Mouse (Mus musculus) heart, adult 11 months (tissue): ENCODE measurements around the gene Nxph3.
A peak's percentile ranks its signal among the peaks of the same experiment; 100 is the strongest.

Source experiments
- DNase-seq: peaks from one replicate; pipeline ENCODE4 v3.0.0; 2022

The Nxph3 gene

GRCm38 (mm10) chr11:95490104-95490503, 24.3 kb downstream of the Nxph3 start:
- DNase-seq: peak; percentile 87

GRCm38 (mm10) chr11:95487237-95487636, 27.1 kb downstream of the Nxph3 start:
- DNase-seq: peak; percentile 53

GRCm38 (mm10) chr11:95485634-95486033, 28.7 kb downstream of the Nxph3 start:
- peak; percentile 84 for DNase-seq

GRCm38 (mm10) chr11:95480662-95481061, 33.7 kb downstream of the Nxph3 start:
- DNase-seq: peak; percentile 59

- DNase-seq: peak; percentile 52
Measured at GRCm38 (mm10) chr11:95479458-95479857, 34.9 kb downstream of the Nxph3 start.

- peak; percentile 81 for DNase-seq
Measured at GRCm38 (mm10) chr11:95476323-95476722, 38.0 kb downstream of the Nxph3 start.

GRCm38 (mm10) chr11:95473456-95473855, 40.9 kb downstream of the Nxph3 start:
- DNase-seq: peak; percentile 66

GRCm38 (mm10) chr11:95472942-95473341, 41.4 kb downstream of the Nxph3 start:
- peak; percentile 70 for DNase-seq

- peak; percentile 57 for DNase-seq
Measured at GRCm38 (mm10) chr11:95467731-95468130, 46.6 kb downstream of the Nxph3 start.

- no peak for DNase-seq
Measured at GRCm38 (mm10) chr11:95462168-95462567, 52.2 kb downstream of the Nxph3 start.

- DNase-seq: peak; percentile 44
Measured at GRCm38 (mm10) chr11:95460872-95461271, 53.5 kb downstream of the Nxph3 start.
